In the genomic region with DNA sequence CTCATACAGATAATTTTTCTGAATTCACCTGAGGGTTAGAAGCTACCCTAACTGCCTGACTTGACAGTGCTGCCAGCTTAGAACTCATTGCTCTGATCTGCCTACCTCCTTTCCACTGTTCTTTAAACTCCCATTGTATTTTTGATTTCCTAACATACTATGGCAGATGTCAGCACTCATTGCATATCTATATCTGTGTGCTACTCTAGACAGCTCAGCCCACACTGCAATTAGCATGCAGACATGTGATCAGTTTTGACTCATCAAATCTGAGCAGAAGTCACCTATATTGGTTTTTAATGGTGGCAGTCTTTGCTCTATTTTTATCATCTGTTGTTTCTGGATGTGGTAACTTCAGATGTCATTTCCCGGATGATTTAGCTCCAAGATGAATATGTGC, we compare ENCODE assay signal across 22 mouse cellular contexts.
"Had no signal": no experiment of that assay in that cellular context is flagged by ENCODE, and none has a peak within 500 bp of the region (broad histone marks: within the 10 kb centered on the region; RNA-seq: fewer than 3 reads in every experiment).

No protein-coding gene starts in this region.

- H3K36me3 ChIP-seq: limb, embryonic 12.5 days; limb, embryonic 15.5 days; midbrain, embryonic 12.5 days; midbrain, embryonic 15.5 days; neural tube, embryonic 12.5 days; neural tube, embryonic 15.5 days; stomach, embryonic 15.5 days had no signal

- H3K9me3 ChIP-seq: limb, embryonic 12.5 days; limb, embryonic 15.5 days; midbrain, embryonic 12.5 days; midbrain, embryonic 15.5 days; neural tube, embryonic 12.5 days; neural tube, embryonic 15.5 days; stomach, embryonic 15.5 days had no signal

- H3K4me2 ChIP-seq: limb, embryonic 12.5 days; limb, embryonic 15.5 days; liver, embryonic 11.5 days; lung, embryonic 14.5 days; midbrain, embryonic 12.5 days; midbrain, embryonic 15.5 days; neural tube, embryonic 12.5 days; neural tube, embryonic 15.5 days; stomach, embryonic 15.5 days had no signal

- ATAC-seq: liver, postnatal 0 days; lung, postnatal 0 days; midbrain, embryonic 15.5 days had no signal

- H3K27me3 ChIP-seq: limb, embryonic 12.5 days; limb, embryonic 15.5 days; midbrain, embryonic 12.5 days; midbrain, embryonic 15.5 days; neural tube, embryonic 12.5 days; neural tube, embryonic 15.5 days; stomach, embryonic 15.5 days had no signal

- H3K27ac ChIP-seq: limb, embryonic 12.5 days; limb, embryonic 15.5 days; liver, embryonic 14.5 days; macrophage; midbrain, embryonic 12.5 days; midbrain, embryonic 15.5 days; neural tube, embryonic 12.5 days; neural tube, embryonic 15.5 days; stomach, embryonic 15.5 days had no signal

- H3K9ac ChIP-seq: limb, embryonic 12.5 days; limb, embryonic 15.5 days; liver, embryonic 14.5 days; liver, postnatal 0 days; lung, embryonic 14.5 days; midbrain, embryonic 12.5 days; midbrain, embryonic 15.5 days; neural tube, embryonic 12.5 days; neural tube, embryonic 15.5 days; stomach, embryonic 15.5 days had no signal

- H3K4me1 ChIP-seq: limb, embryonic 12.5 days; limb, embryonic 15.5 days; midbrain, embryonic 12.5 days; midbrain, embryonic 15.5 days; neural tube, embryonic 12.5 days; neural tube, embryonic 15.5 days; stomach, embryonic 15.5 days had no signal

- DNase-seq: kidney, adult 18-20 months; kidney, adult 9 months; kidney, postnatal 14 days; kidney, postnatal 4 days; left cerebral cortex, postnatal 4 days; liver, postnatal 0 days; lung, embryonic 14.5 days; right cerebral cortex, postnatal 14 days; spleen, adult 18-20 months; thymus, adult 18-20 months; thymus, postnatal 36 days had no signal

- H3K4me3 ChIP-seq: limb, embryonic 12.5 days; limb, embryonic 15.5 days; midbrain, embryonic 12.5 days; midbrain, embryonic 15.5 days; neural tube, embryonic 12.5 days; neural tube, embryonic 15.5 days; stomach, embryonic 15.5 days had no signal
